Mouse (Mus musculus): ENCODE measurements around the gene Trappc4. TPM values are rescaled to one million over a fixed set of nuclear protein-coding genes. Genes with fewer than 3 reads are reported as not detected.
A peak's percentile ranks its signal among the peaks of the same experiment; 100 is the strongest.

Gene Trappc4
- total and polyA plus RNA-seq, 2 experiments = 28.0 to 31.0 TPM

DNA sequence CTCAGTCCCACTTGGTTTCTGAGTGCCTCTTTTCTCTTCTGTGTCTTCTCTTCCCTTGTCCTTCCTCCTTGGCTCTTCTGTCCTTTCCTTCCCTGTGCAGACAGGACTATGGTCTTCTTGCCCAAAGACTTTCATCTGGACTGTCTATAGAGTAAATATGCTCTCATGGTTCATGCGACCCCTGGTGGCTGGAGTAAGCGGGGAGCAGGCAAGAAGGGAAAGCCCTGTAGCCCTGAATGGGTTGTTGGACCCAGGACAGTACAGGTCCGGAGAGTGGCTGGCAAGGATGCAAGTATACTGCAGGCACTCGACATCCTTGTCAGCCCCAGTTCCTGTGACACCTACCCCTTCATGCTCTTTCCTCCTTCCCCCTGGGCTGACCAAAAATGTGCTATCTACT, 15.9 kb downstream of the Trappc4 start:
- Histone ChIP-seq H3K4me1 (ENCODE audit: control insufficient read depth, insufficient read depth, low read length) (peaks cover 6% of the 10 kb centered on the region), H3K27me3 (ENCODE audit: control insufficient read depth, insufficient read depth, low read length) (no peaks in the 10 kb centered on the region), H3K36me3 (ENCODE audit: control insufficient read depth, insufficient read depth, low read length) (peaks cover 43% of the 10 kb centered on the region), H3K9ac (ENCODE audit: low read depth, low read length) (no peak overlapping the region), H3K27ac (replicated peaks; ENCODE audit: insufficient read depth, low read depth, low read length) (no peak overlapping the region), H3K4me3 (ENCODE audit: insufficient read depth, low read depth, low read length) (no peak overlapping the region), H3K79me2 (ENCODE audit: control insufficient read depth, insufficient read depth, low read length) (no peaks in the 10 kb centered on the region)
- peak; percentile 80 for TF ChIP-seq CTCF (IDR thresholded peaks at IDR 0.05; ENCODE audit: low read depth, low read length)
- TF ChIP-seq POLR2A (IDR thresholded peaks at IDR 0.05; ENCODE audit: extremely low read depth, insufficient read depth, low read length) = no peak
- DNase-seq (ENCODE audit: extremely low read depth, low read depth, low spot score) = peak; percentile 42
- 19% methylated on average over 4 of the region's 4 CpGs for WGBS

DNA sequence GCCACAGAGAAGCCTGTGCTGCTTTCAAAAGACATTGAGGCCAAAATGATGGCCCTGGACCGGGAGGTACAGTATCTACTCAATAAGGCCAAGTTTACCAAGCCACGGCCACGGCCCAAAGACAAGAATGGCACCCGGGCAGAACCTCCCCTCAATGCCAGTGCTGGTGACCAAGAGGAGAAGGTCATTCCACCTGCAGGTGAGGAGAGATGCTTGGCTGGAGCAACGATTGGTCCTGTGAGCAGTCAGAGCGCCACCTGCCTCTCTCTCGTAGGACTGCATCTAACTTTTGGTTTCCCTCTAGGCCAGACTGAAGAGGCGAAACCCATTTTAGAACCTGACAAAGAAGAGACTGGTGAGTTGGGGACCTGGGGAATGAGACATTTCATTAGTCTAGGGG, 18.1 kb downstream of the Trappc4 start:
- Histone ChIP-seq H3K27me3 (ENCODE audit: control insufficient read depth, insufficient read depth, low read length) (no peaks in the 10 kb centered on the region), H3K9ac (ENCODE audit: low read depth, low read length) (no peak overlapping the region), H3K36me3 (ENCODE audit: control insufficient read depth, insufficient read depth, low read length) (peaks cover 64% of the 10 kb centered on the region), H3K4me1 (ENCODE audit: control insufficient read depth, insufficient read depth, low read length) (peaks cover 3% of the 10 kb centered on the region), H3K27ac (replicated peaks; ENCODE audit: insufficient read depth, low read depth, low read length) (no peak overlapping the region), H3K4me3 (ENCODE audit: insufficient read depth, low read depth, low read length) (no peak overlapping the region), H3K79me2 (ENCODE audit: control insufficient read depth, insufficient read depth, low read length) (no peaks in the 10 kb centered on the region)
- 47% methylated on average over 8 of the region's 8 CpGs for WGBS
- DNase-seq (ENCODE audit: extremely low read depth, low read depth, low spot score) = peak; percentile 43
- TF ChIP-seq CTCF (IDR thresholded peaks at IDR 0.05; ENCODE audit: low read depth, low read length) (peak; percentile 86), POLR2A (IDR thresholded peaks at IDR 0.05; ENCODE audit: extremely low read depth, insufficient read depth, low read length) (no peak)

DNA sequence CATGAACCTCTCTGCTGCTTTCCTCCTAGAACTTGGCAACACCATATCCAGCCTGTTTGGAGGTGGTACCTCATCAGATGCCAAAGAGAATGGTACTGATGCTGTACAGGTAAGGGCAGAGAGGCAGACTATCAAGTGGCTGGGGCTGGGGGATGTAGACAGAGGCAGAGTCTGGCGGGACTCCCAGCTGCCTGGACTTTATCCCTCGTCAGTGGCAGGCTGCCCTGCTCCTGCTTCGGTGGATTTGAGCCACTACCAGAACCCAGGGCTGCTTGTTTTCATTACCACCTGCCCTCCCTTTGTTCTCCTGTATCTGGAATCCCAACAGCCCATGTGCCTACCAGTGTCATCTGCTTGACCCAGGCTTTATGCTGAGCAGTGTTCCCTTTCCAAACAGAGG, 20.2 kb downstream of the Trappc4 start:
- no peaks in the 10 kb centered on the region for H3K79me2 ChIP-seq (ENCODE audit: control insufficient read depth, insufficient read depth, low read length)
- H3K27ac ChIP-seq (replicated peaks; ENCODE audit: insufficient read depth, low read depth, low read length) = peak overlapping the region; percentile 33; the same call in 1 of the 2 replicates
- no peaks in the 10 kb centered on the region for H3K27me3 ChIP-seq (ENCODE audit: control insufficient read depth, insufficient read depth, low read length)
- WGBS = 16% methylated on average over 3 of the region's 3 CpGs
- TF ChIP-seq POLR2A (IDR thresholded peaks at IDR 0.05; ENCODE audit: extremely low read depth, insufficient read depth, low read length) (no peak), CTCF (IDR thresholded peaks at IDR 0.05; ENCODE audit: low read depth, low read length) (no peak)
- H3K4me3 ChIP-seq (ENCODE audit: insufficient read depth, low read depth, low read length) = no peak overlapping the region
- peaks cover 83% of the 10 kb centered on the region for H3K36me3 ChIP-seq (ENCODE audit: control insufficient read depth, insufficient read depth, low read length)
- H3K4me1 ChIP-seq (ENCODE audit: control insufficient read depth, insufficient read depth, low read length) = peaks cover 4% of the 10 kb centered on the region
- no peak overlapping the region for H3K9ac ChIP-seq (ENCODE audit: low read depth, low read length)
- peak; percentile 70 for DNase-seq (ENCODE audit: extremely low read depth, low read depth, low spot score)

DNA sequence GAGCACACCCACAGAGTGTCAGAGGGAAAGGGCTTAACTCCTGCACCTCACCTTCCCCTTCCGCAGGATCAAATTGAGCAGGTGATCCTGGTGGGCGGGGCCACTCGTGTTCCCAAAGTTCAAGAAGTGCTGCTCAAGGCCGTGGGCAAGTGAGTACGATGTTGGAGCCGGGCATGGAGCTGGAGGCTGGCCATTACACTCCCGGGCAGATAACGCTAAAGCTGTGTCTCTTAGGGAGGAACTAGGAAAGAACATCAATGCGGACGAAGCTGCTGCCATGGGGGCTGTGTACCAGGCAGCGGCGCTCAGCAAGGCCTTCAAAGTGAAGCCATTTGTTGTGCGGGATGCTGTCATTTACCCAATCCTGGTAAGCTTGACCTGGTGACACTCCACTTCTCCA, 22.8 kb downstream of the Trappc4 start:
- peaks cover 20% of the 10 kb centered on the region for H3K4me1 ChIP-seq (ENCODE audit: control insufficient read depth, insufficient read depth, low read length)
- no peak overlapping the region for H3K9ac ChIP-seq (ENCODE audit: low read depth, low read length)
- no peak overlapping the region for H3K27ac ChIP-seq (replicated peaks; ENCODE audit: insufficient read depth, low read depth, low read length)
- no peak for DNase-seq (ENCODE audit: extremely low read depth, low read depth, low spot score)
- WGBS = 84% methylated on average over 13 of the region's 13 CpGs
- no peak overlapping the region for H3K4me3 ChIP-seq (ENCODE audit: insufficient read depth, low read depth, low read length)
- H3K27me3 ChIP-seq (ENCODE audit: control insufficient read depth, insufficient read depth, low read length) = no peaks in the 10 kb centered on the region
- TF ChIP-seq POLR2A (IDR thresholded peaks at IDR 0.05; ENCODE audit: extremely low read depth, insufficient read depth, low read length) = no peak
- no peak for TF ChIP-seq CTCF (IDR thresholded peaks at IDR 0.05; ENCODE audit: low read depth, low read length)
- H3K36me3 ChIP-seq (ENCODE audit: control insufficient read depth, insufficient read depth, low read length) = peaks cover 79% of the 10 kb centered on the region
- peaks cover 16% of the 10 kb centered on the region; the same call in 1 of the 2 replicates for H3K79me2 ChIP-seq (ENCODE audit: control insufficient read depth, insufficient read depth, low read length)

DNA sequence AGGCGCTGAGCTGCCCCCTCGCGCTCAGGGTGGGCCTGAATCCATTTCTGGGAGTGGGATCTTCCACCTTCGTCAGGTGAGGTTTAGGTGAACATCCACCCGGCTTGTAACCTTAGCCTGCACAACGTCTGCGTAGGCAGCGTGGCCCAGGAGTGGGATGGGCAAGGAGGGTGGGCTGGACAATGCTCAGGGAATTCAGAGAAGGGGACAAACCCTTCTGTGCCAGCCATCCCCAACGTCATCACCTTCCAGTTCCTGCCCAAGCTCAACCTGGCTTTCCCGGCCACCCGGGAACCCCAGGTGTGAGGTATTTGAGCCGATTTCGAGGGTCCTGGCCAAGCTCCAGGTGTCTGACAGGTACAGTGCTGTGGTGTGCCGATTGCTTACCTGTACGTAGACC, 27.5 kb downstream of the Trappc4 start:
- H3K79me2 ChIP-seq (ENCODE audit: control insufficient read depth, insufficient read depth, low read length) = peaks cover 17% of the 10 kb centered on the region; the same call in 1 of the 2 replicates
- peak overlapping the region; percentile 82 for H3K9ac ChIP-seq (ENCODE audit: low read depth, low read length)
- WGBS = 1% methylated on average over 15 of the region's 15 CpGs
- H3K4me1 ChIP-seq (ENCODE audit: control insufficient read depth, insufficient read depth, low read length) = peaks cover 20% of the 10 kb centered on the region
- peak overlapping the region; percentile 60 for H3K27ac ChIP-seq (replicated peaks; ENCODE audit: insufficient read depth, low read depth, low read length)
- TF ChIP-seq CTCF (IDR thresholded peaks at IDR 0.05; ENCODE audit: low read depth, low read length) (no peak), POLR2A (IDR thresholded peaks at IDR 0.05; ENCODE audit: extremely low read depth, insufficient read depth, low read length) (no peak)
- no peaks in the 10 kb centered on the region for H3K27me3 ChIP-seq (ENCODE audit: control insufficient read depth, insufficient read depth, low read length)
- peaks cover 36% of the 10 kb centered on the region; the same call in 1 of the 2 replicates for H3K36me3 ChIP-seq (ENCODE audit: control insufficient read depth, insufficient read depth, low read length)
- no peak for DNase-seq (ENCODE audit: extremely low read depth, low read depth, low spot score)
- H3K4me3 ChIP-seq (ENCODE audit: insufficient read depth, low read depth, low read length) = peak overlapping the region; percentile 75

DNA sequence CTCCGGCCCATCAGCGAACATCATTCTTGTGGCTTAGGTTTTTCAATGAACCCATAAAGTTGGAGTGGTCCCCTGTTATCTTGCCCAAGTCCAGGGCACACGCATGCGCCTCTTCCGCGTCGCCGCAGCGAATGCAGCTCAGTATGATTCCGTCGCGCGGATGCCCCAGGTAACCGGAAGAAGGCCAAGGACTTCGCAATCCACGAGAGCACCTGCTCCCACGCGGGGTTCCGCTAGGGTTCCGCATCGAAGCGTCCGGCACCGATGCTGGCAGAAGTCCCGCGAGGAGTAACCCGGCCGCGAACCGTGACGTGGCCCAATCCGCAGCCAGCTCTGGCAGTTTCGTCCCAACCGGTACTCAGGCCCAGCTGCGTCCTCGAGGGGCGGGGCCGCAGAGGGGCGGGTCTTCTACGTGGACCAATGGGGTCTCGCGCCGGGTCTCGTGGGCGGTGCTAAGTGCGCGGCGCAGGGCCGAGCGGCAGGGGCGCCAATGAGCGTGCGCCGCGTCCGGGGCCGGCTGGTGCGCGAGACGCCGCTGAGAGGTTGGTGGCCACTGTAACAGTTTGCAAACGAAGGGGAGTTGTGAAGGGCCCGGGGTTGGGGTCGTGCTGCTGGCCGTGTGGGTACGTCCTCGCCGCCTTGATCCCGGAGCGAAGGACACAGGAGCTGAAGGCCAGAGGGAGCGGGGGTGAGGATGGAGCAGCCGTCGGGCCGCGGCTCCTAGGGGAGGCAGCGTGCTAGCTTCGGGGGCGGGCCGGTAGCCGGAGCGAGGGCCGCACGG, 28.2 kb downstream of the Trappc4 start, which contains the start of gene Hyou1:
Gene Hyou1 (plus strand): TSS at position 437 of the 781 bp plus-strand sequence.
- peaks cover 21% of the 10 kb centered on the region for H3K4me1 ChIP-seq (ENCODE audit: control insufficient read depth, insufficient read depth, low read length)
- H3K36me3 ChIP-seq (ENCODE audit: control insufficient read depth, insufficient read depth, low read length) = peaks cover 30% of the 10 kb centered on the region; the same call in 1 of the 2 replicates
- peak within 1 kb of the TSS; percentile 76 for H3K4me3 ChIP-seq (ENCODE audit: insufficient read depth, low read depth, low read length)
- DNase-seq (ENCODE audit: extremely low read depth, low read depth, low spot score) = peak; percentile 91
- WGBS = under 1% methylated on average over 83 of the region's 83 CpGs
- no peaks in the 10 kb centered on the region for H3K27me3 ChIP-seq (ENCODE audit: control insufficient read depth, insufficient read depth, low read length)
- peak within 1 kb of the TSS; percentile 82 for H3K9ac ChIP-seq (ENCODE audit: low read depth, low read length)
- H3K27ac ChIP-seq (replicated peaks; ENCODE audit: insufficient read depth, low read depth, low read length) = peak within 1 kb of the TSS; percentile 72
- TF ChIP-seq CTCF (IDR thresholded peaks at IDR 0.05; ENCODE audit: low read depth, low read length) (peak; percentile 12; the same call in 1 of the 2 replicates), POLR2A (IDR thresholded peaks at IDR 0.05; ENCODE audit: extremely low read depth, insufficient read depth, low read length) (peak; percentile 77)
- peaks cover 17% of the 10 kb centered on the region; the same call in 1 of the 2 replicates for H3K79me2 ChIP-seq (ENCODE audit: control insufficient read depth, insufficient read depth, low read length)

All from liver, adult 2 months (tissue).